Mouse (Mus musculus) C2C12 (cell line): Measurements from ENCODE around the gene Snx29. TPM values are rescaled to one million over a fixed set of nuclear protein-coding genes. Genes with fewer than 3 reads are reported as not detected.

Source experiments
- H3K27me3 ChIP-seq: one replicate; pipeline ENCODE4 v1.6.1; 2011; ENCODE audit not compliant: control insufficient read depth, insufficient read depth, insufficient read length
- H3K36me3 ChIP-seq: one replicate; pipeline ENCODE4 v1.6.1; 2011; ENCODE audit not compliant: control insufficient read depth, insufficient read depth
- H3K4me3 ChIP-seq: one replicate; pipeline ENCODE4 v1.5.1; 2011; ENCODE audit warnings: mild to moderate bottlenecking, control low read depth; ENCODE audit not compliant: poor library complexity, insufficient read depth, severe bottlenecking
- H3K79me2 ChIP-seq: one replicate; pipeline ENCODE4 v1.6.1; 2011; ENCODE audit not compliant: control insufficient read depth, insufficient read depth
- H3K79me3 ChIP-seq: one replicate; pipeline ENCODE4 v1.6.1; 2011; ENCODE audit warnings: low read depth, control low read depth
- H3ac ChIP-seq: one replicate; pipeline ENCODE3; 2011; ENCODE audit warnings: low read depth; ENCODE audit not compliant: control insufficient read depth, insufficient read length
- CEBPB ChIP-seq: IDR thresholded peaks from one replicate; pipeline ENCODE4 v1.6.1; 2011; ENCODE audit warnings: low read depth, mild to moderate bottlenecking, control low read depth, moderate library complexity
- CTCF ChIP-seq: IDR thresholded peaks from one replicate; pipeline ENCODE4 v1.5.1; 2011; ENCODE audit not compliant: control insufficient read depth, insufficient read depth, insufficient read length
- FOSL1 ChIP-seq: IDR thresholded peaks from one replicate; pipeline ENCODE4 v1.8.0; 2011; ENCODE audit warnings: mild to moderate bottlenecking, low read length; ENCODE audit not compliant: poor library complexity, insufficient read depth, severe bottlenecking
- MAX ChIP-seq: IDR thresholded peaks from one replicate; pipeline ENCODE4 v1.6.1; 2011; ENCODE audit warnings: mild to moderate bottlenecking, control low read depth
- MYOD1 ChIP-seq: IDR thresholded peaks from one replicate; pipeline ENCODE4 v1.6.1; 2011; ENCODE audit warnings: low read depth; ENCODE audit not compliant: control insufficient read depth, insufficient read length
- MYOG ChIP-seq: IDR thresholded peaks from one replicate; pipeline ENCODE4 v1.6.1; 2011; ENCODE audit not compliant: control insufficient read depth, insufficient read length; ENCODE audit errors: extremely low read depth
- USF1 ChIP-seq: IDR thresholded peaks from one replicate; pipeline ENCODE4 v1.6.1; 2011; ENCODE audit warnings: low read depth, mild to moderate bottlenecking, control low read depth, moderate library complexity
- polyA plus RNA-seq: library from polyadenylated mRNA; unstranded; fragments of >200 nt; fragmentation: generic; extraction: Trizol; gene quantifications from one replicate; pipeline ENCODE4 v1.2.1, GENCODE M21; 2012; ENCODE audit warnings: missing spikeins

The Snx29 gene
- polyA plus RNA-seq, 1 experiment = 0.62 TPM

DNA sequence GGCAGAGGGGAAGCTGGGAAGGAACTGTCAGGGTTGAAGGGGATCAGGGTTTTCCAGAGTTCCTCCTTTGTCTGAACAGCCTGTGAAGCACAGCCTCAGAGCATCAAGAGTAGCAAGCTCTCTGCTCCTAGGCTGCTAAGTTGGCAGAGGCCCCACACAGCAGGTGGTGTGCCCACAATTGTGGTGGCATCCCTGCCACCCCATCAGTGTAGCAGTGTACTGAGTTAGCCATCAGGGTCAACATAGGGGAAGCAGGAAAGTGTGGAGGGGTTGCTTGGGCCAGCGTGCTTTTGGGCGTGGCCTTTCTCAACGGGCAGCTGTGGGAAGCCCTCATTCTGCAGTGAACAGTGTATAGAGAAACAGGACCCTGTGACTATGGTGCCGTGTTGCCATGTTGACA lies 421.0 kb downstream of the Snx29 start:
- Histone ChIP-seq H3ac (no peak overlapping the region), H3K79me3 (no peaks in the 10 kb centered on the region), H3K27me3 (no peaks in the 10 kb centered on the region), H3K36me3 (no peaks in the 10 kb centered on the region), H3K79me2 (no peaks in the 10 kb centered on the region), H3K4me3 (no peak overlapping the region)
- TF ChIP-seq CEBPB (no peak), CTCF (no peak)

DNA sequence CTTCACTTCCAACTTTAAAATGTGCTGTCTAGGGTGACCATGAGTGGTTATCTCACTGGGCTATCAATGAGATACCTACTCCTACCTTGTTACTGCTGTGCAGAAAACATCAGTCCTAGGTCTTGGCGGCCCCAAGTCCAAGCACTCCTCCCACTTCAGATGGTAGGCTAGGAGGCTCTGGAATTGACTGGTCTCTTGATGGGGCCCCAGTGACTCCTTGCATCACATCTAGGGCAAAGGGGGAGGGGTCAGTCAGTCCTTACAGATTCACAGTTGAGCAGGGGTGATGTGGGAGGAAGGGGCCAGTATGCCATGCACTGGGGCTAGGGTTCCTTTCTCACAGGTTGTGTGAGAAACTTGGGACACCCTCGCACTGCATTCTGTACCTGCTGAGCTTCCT lies 423.3 kb downstream of the Snx29 start:
- Histone ChIP-seq H3K27me3 (no peaks in the 10 kb centered on the region), H3K36me3 (no peaks in the 10 kb centered on the region), H3ac (no peak overlapping the region), H3K79me2 (no peaks in the 10 kb centered on the region), H3K79me3 (no peaks in the 10 kb centered on the region), H3K4me3 (no peak overlapping the region)
- TF ChIP-seq FOSL1 (no peak), MYOD1 (no peak), CEBPB (no peak), USF1 (no peak), CTCF (no peak), MAX (no peak), MYOG (no peak)

DNA sequence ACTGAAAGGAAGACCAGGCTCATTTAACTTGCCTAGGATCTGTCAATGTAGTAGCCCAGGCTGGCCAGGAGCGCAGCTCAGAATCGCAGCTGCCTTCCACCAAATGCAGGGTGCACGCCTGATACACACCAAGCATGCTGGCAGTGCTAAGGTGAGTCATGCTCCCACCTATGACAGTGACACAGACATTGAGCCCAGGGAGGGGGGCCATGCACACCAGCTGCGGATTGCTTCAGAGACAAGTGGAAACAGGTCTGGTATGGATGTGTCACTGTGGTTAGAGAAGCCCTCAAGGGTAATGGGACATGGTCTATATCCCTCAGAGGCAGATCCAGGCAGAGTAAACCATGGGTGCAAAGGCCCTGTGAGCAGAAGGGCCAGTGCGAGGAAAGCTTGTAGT lies 425.2 kb downstream of the Snx29 start:
- Histone ChIP-seq H3ac (no peak overlapping the region), H3K79me2 (no peaks in the 10 kb centered on the region), H3K4me3 (no peak overlapping the region), H3K27me3 (no peaks in the 10 kb centered on the region), H3K79me3 (no peaks in the 10 kb centered on the region), H3K36me3 (no peaks in the 10 kb centered on the region)
- TF ChIP-seq FOSL1 (no peak), CTCF (no peak), MAX (no peak), MYOG (no peak), CEBPB (no peak), MYOD1 (no peak), USF1 (no peak)

GRCm38 (mm10) chr16:11749111-11749510 lies 426.4 kb downstream of the Snx29 start:
- H3K79me2 ChIP-seq = no peaks in the 10 kb centered on the region
- no peaks in the 10 kb centered on the region for H3K36me3 ChIP-seq
- no peak overlapping the region for H3ac ChIP-seq
- no peak overlapping the region for H3K4me3 ChIP-seq
- H3K79me3 ChIP-seq = no peaks in the 10 kb centered on the region
- TF ChIP-seq CTCF = no peak
- no peak for TF ChIP-seq MYOD1
- TF ChIP-seq USF1 = no peak
- TF ChIP-seq MYOG = no peak
- no peaks in the 10 kb centered on the region for H3K27me3 ChIP-seq

- TF ChIP-seq USF1 (no peak), MYOD1 (no peak), FOSL1 (no peak), MAX (no peak), MYOG (no peak), CEBPB (no peak), CTCF (no peak)
- H3K36me3 ChIP-seq = no peaks in the 10 kb centered on the region
- H3K79me3 ChIP-seq = no peaks in the 10 kb centered on the region
- H3ac ChIP-seq = no peak overlapping the region
- H3K27me3 ChIP-seq = no peaks in the 10 kb centered on the region
- H3K79me2 ChIP-seq = no peaks in the 10 kb centered on the region
- H3K4me3 ChIP-seq = no peak overlapping the region
Measured at GRCm38 (mm10) chr16:11750605-11751004, 427.9 kb downstream of the Snx29 start.

- no peak overlapping the region for H3K4me3 ChIP-seq
- H3ac ChIP-seq = no peak overlapping the region
- no peaks in the 10 kb centered on the region for H3K79me3 ChIP-seq
- H3K27me3 ChIP-seq = no peaks in the 10 kb centered on the region
- no peaks in the 10 kb centered on the region for H3K79me2 ChIP-seq
- H3K36me3 ChIP-seq = no peaks in the 10 kb centered on the region
- TF ChIP-seq MYOD1 (no peak), USF1 (no peak), MAX (no peak), MYOG (no peak), CTCF (no peak), FOSL1 (no peak), CEBPB (no peak)
Measured at GRCm38 (mm10) chr16:11752557-11752956, 429.8 kb downstream of the Snx29 start.

GRCm38 (mm10) chr16:11753466-11753865 lies 430.8 kb downstream of the Snx29 start:
- no peak for TF ChIP-seq CTCF
- TF ChIP-seq USF1 = no peak
- TF ChIP-seq MYOG = no peak
- TF ChIP-seq MAX = no peak
- TF ChIP-seq CEBPB = no peak
- TF ChIP-seq MYOD1 = no peak
- TF ChIP-seq FOSL1 = no peak
- Histone ChIP-seq H3K4me3 (no peak overlapping the region), H3ac (no peak overlapping the region), H3K79me3 (no peaks in the 10 kb centered on the region), H3K36me3 (no peaks in the 10 kb centered on the region), H3K27me3 (no peaks in the 10 kb centered on the region), H3K79me2 (no peaks in the 10 kb centered on the region)
